Mouse (Mus musculus): ENCODE data around the gene Rps13.

DNA sequence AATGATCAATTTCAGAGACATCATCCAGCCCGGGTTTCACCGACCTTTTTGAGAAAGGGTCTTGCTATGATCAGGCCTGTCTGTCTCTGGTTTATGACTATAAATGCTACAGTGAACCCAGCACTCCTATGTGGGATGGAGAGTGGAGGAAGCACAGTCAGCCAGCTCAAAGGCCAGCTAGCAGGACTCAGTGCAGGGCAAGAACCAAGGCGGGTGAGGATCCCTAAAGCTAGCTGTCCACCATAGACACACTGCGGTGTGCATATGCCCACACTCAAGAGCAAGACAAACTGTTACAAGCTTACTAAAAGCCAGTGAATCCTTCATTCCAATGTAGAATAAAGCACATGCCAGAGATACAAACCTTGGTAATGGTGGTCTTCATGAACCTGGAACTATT, 4.1 kb downstream of the Rps13 start:
- TF ChIP-seq CTCF (IDR thresholded peaks at IDR 0.05; ENCODE audit: borderline replicate concordance, extremely low read depth, insufficient read depth, insufficient read length) (no peak), POLR2A (IDR thresholded peaks at IDR 0.05; ENCODE audit: borderline replicate concordance, extremely low read depth, insufficient read depth, insufficient read length, poor library complexity, severe bottlenecking) (no peak)
